Mouse (Mus musculus) CH12.LX (cell line): ENCODE measurements around the gene Letmd1. TPM values are rescaled to one million over a fixed set of nuclear protein-coding genes. Genes with fewer than 3 reads are reported as not detected.

Experiments
- DNase-seq: peaks from one replicate; pipeline ENCODE4 v3.0.0-alpha.2; 2013; ENCODE audit errors: extremely low read depth
- H3K27ac ChIP-seq: 2 replicates; pipeline ENCODE4 v1.5.1; 2012; ENCODE audit warnings: low read depth, mild to moderate bottlenecking, control low read depth, moderate library complexity; ENCODE audit not compliant: insufficient read depth
- H3K27me3 ChIP-seq: replicated peaks from 2 replicates; pipeline ENCODE3; 2012; ENCODE audit warnings: inconsistent platforms
- H3K36me3 ChIP-seq, 2 experiments: replicated peaks in 1 of 2; 2 replicates each; pipeline versions ENCODE3 to v1.6.1; 2012; ENCODE audit warnings: inconsistent platforms in 1 of 2, low read length in 1 of 2, mild to moderate bottlenecking in 1 of 2, mixed read lengths in 1 of 2, moderate library complexity in 1 of 2; ENCODE audit not compliant: control insufficient read depth in 1 of 2, insufficient read depth in 1 of 2
- H3K4me1 ChIP-seq, 2 experiments: 2 replicates each; pipeline ENCODE4 v1.6.1; 2012; ENCODE audit warnings: inconsistent platforms in 1 of 2, moderate library complexity in 1 of 2; ENCODE audit not compliant: insufficient read depth in 2 of 2, control insufficient read depth in 1 of 2
- H3K4me2 ChIP-seq: 2 replicates; pipeline ENCODE4 v1.6.1; 2012; ENCODE audit warnings: low read depth, mild to moderate bottlenecking, control low read depth; ENCODE audit not compliant: poor library complexity, insufficient read depth, severe bottlenecking
- H3K4me3 ChIP-seq, 3 experiments: fragments of 150-350 bp in 1 of 3; sonication (generic) in 1 of 3; replicated peaks in 1 of 3; 2 replicates each; pipeline versions ENCODE3 to v1.5.1; 2011 to 2012; ENCODE audit warnings: low read depth in 2 of 3, low read length in 2 of 3, mild to moderate bottlenecking in 2 of 3, moderate library complexity in 2 of 3, control low read depth in 1 of 3, improper control_type of control experiment in 1 of 3, inconsistent platforms in 1 of 3, mixed read lengths in 1 of 3; ENCODE audit not compliant: poor library complexity in 1 of 3
- H3K79me2 ChIP-seq: replicated peaks from 2 replicates; pipeline ENCODE4 v1.6.1; 2012; ENCODE audit warnings: mild to moderate bottlenecking, moderate library complexity; ENCODE audit not compliant: control insufficient read depth, poor library complexity, insufficient read depth, severe bottlenecking; ENCODE audit errors: extremely low read depth
- H3K9ac ChIP-seq: 2 replicates; pipeline ENCODE4 v1.6.1; 2012; ENCODE audit warnings: low read depth, mild to moderate bottlenecking, control low read depth, moderate library complexity; ENCODE audit not compliant: insufficient read depth
- H3K9me3 ChIP-seq: replicated peaks from 2 replicates; pipeline ENCODE3; 2012; ENCODE audit warnings: low read length, inconsistent platforms, mixed read lengths
- CTCF ChIP-seq, 2 experiments: IDR thresholded peaks in 1 of 2; conservative IDR thresholded peaks in 1 of 2; 2 replicates each; pipeline ENCODE4 v1.5.1; 2011 to 2012; ENCODE audit warnings: low read depth in 2 of 2, low read length in 2 of 2, improper control_type of control experiment in 1 of 2, inconsistent platforms in 1 of 2, mild to moderate bottlenecking in 1 of 2, moderate library complexity in 1 of 2
- ELF1 ChIP-seq: IDR thresholded peaks from 2 replicates; pipeline ENCODE4 v1.6.1; 2014; ENCODE audit warnings: low read depth, mild to moderate bottlenecking, inconsistent platforms, low read length, improper control_type of control experiment
- EP300 ChIP-seq: IDR thresholded peaks from 2 replicates; pipeline ENCODE4 v1.6.1; 2011; ENCODE audit warnings: low read length, improper control_type of control experiment
- HCFC1 ChIP-seq: IDR thresholded peaks from 2 replicates; pipeline ENCODE4 v1.6.1; 2012; ENCODE audit warnings: low read depth, mild to moderate bottlenecking, inconsistent platforms, low read length, improper control_type of control experiment
- IRF4 ChIP-seq: IDR thresholded peaks from 2 replicates; pipeline ENCODE4 v1.6.1; 2014; ENCODE audit warnings: low read depth, mild to moderate bottlenecking, inconsistent platforms, low read length, improper control_type of control experiment
- JUN ChIP-seq: IDR thresholded peaks from 2 replicates; pipeline ENCODE4 v1.6.1; 2011; ENCODE audit warnings: low read depth, mild to moderate bottlenecking, low read length, improper control_type of control experiment, moderate library complexity; ENCODE audit not compliant: insufficient read depth
- MAZ ChIP-seq: IDR thresholded peaks from 2 replicates; pipeline ENCODE4 v1.6.1; 2012; ENCODE audit warnings: low read depth, mild to moderate bottlenecking, inconsistent platforms, low read length, improper control_type of control experiment, moderate library complexity
- MEF2A ChIP-seq: IDR thresholded peaks from 2 replicates; pipeline ENCODE4 v1.6.1; 2014; ENCODE audit warnings: low read depth, mild to moderate bottlenecking, inconsistent platforms, low read length, improper control_type of control experiment, borderline replicate concordance
- MXI1 ChIP-seq: IDR thresholded peaks from 2 replicates; pipeline ENCODE4 v1.6.1; 2011; ENCODE audit warnings: mild to moderate bottlenecking, low read depth, low read length, improper control_type of control experiment
- MYC ChIP-seq: IDR thresholded peaks from 2 replicates; pipeline ENCODE4 v1.6.1; 2011; ENCODE audit warnings: low read depth, mild to moderate bottlenecking, improper control_type of control experiment, low read length
- NELFE ChIP-seq: IDR thresholded peaks from 2 replicates; pipeline ENCODE4 v1.6.1; 2011; ENCODE audit warnings: low read depth, low read length, improper control_type of control experiment
- NRF1 ChIP-seq: IDR thresholded peaks from 2 replicates; pipeline ENCODE4 v1.6.1; 2014; ENCODE audit warnings: low read depth, mild to moderate bottlenecking, inconsistent platforms, low read length, improper control_type of control experiment, moderate library complexity
- RAD21 ChIP-seq: IDR thresholded peaks from 2 replicates; pipeline ENCODE4 v1.6.1; 2011; ENCODE audit warnings: low read depth, mild to moderate bottlenecking, low read length, improper control_type of control experiment, moderate library complexity
- SIN3A ChIP-seq: IDR thresholded peaks from 2 replicates; pipeline ENCODE4 v1.6.1; 2012; ENCODE audit warnings: low read length, improper control_type of control experiment, inconsistent platforms
- SMC3 ChIP-seq: IDR thresholded peaks from 2 replicates; pipeline ENCODE4 v1.6.1; 2011; ENCODE audit warnings: low read depth, low read length, improper control_type of control experiment
- TCF12 ChIP-seq: IDR thresholded peaks from 2 replicates; pipeline ENCODE4 v1.6.1; 2014; ENCODE audit warnings: low read depth, mild to moderate bottlenecking, inconsistent platforms, low read length, improper control_type of control experiment
- ZC3H11A ChIP-seq: IDR thresholded peaks from 2 replicates; pipeline ENCODE4 v1.6.1; 2012; ENCODE audit warnings: low read depth, mild to moderate bottlenecking, inconsistent platforms, low read length, improper control_type of control experiment
- dilution Hi-C: fragments of 300-500 bp; cut with MboI; formaldehyde crosslinking; loops from 2 replicates; pipeline ENCODE4 v1.14.3; 2020; ENCODE audit warnings: low sequenced_read_pairs; ENCODE audit not compliant: extremely low pct_unique_long_range_greater_than_20kb, extremely low pct_ligation_motif_present
- in situ Hi-C: fragments of 300-500 bp; cut with MboI; formaldehyde crosslinking; loops from 3 replicates; pipeline ENCODE4 v1.14.3; 2019; ENCODE audit warnings: low sequenced_read_pairs, low pct_ligation_motif_present, low pct_unique_long_range_greater_than_20kb, mixed read lengths
- polyA plus RNA-seq: library from polyadenylated mRNA; unstranded; fragments of >175 nt; gene quantifications from 2 replicates; pipeline ENCODE4 v1.2.1, GENCODE M21; 2012; ENCODE audit warnings: low read depth; ENCODE audit not compliant: insufficient read length
- total RNA-seq, 2 experiments: library from RNA; depleted of rRNA; stranded (reverse); fragments of 300-350 nt in 1 of 2; fragments of >200 nt in 1 of 2; gene quantifications; 2 replicates each; pipeline ENCODE4 v1.2.3; 2012 to 2014

Letmd1 gene
- total and polyA plus RNA-seq, 3 experiments, result 31.4 to 51.3 (median 39.0) TPM

DNA sequence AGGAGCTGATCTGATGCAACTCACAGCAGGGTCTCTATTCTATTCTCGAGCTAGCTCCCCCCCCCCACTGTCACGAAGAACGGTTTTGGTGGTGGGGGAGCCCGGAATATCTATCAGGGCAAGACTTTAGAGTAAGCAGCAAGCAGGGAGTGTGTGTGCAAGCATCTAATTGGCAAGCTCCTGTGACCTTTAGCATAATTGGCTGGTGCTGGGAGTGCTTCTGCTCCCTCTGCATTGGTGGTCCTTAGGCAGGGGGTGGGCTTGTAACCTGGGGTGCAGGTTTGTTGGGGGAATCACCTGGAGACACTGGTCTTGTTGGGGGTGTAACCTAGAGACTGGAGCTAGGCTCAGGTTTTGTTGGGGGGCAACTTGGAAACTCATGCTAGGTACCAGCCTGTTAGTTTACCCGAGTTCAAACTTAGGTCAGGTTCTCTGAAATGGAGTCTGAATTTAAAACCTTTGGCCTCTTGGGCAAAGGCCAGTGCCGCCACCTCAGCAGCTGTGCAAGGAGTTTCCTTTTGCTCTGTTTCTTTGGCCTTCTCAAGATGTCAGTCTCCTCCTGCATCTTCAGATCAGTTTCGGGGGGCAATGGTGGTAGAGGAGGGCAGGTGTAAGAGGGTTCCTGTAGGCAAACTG is 12.3 kb upstream of the Letmd1 start:
- Histone ChIP-seq H3K36me3 (no peaks in the 10 kb centered on the region), H3K79me2 (no peaks in the 10 kb centered on the region), H3K4me1 (peaks cover 4 to 22% of the 10 kb centered on the region in 2 experiments), H3K9me3 (no peaks in the 10 kb centered on the region), H3K4me3 (no peak overlapping the region), H3K27ac (no peak overlapping the region), H3K27me3 (peaks cover 3% of the 10 kb centered on the region), H3K9ac (no peak overlapping the region), H3K4me2 (no peak overlapping the region)
- TF ChIP-seq JUN (no peak), NRF1 (no peak)
- dilution Hi-C loops, result no loop called here
- in situ Hi-C loops, result no loop called here
- no peak for DNase-seq

GRCm38 (mm10) chr15:100457340-100457739 is 11.5 kb upstream of the Letmd1 start:
- H3K4me2 ChIP-seq, result peak overlapping the region; percentile 96
- peak; percentile 36; the same call in 1 of the 2 replicates for TF ChIP-seq MEF2A
- no peak for TF ChIP-seq SIN3A
- TF ChIP-seq SMC3, result peak; percentile 82
- TF ChIP-seq RAD21, result peak; percentile 96
- TF ChIP-seq MYC, result peak; percentile 52; the same call in 1 of the 2 replicates
- TF ChIP-seq ELF1, result 0 out of 2 replicates have a peak, but pooled peaks have one; percentile 9
- peak; percentile 21; the same call in 1 of the 2 replicates for TF ChIP-seq IRF4
- 0 out of 2 replicates have a peak, but pooled peaks have one; percentile 25 for TF ChIP-seq NRF1
- TF ChIP-seq MAZ, result 0 out of 2 replicates have a peak, but pooled peaks have one; percentile 44
- TF ChIP-seq HCFC1, result no peak
- TF ChIP-seq ZC3H11A, result peak; percentile 48; the same call in 1 of the 2 replicates
- peak; percentile 39; the same call in 1 of the 2 replicates for TF ChIP-seq TCF12
- no peak for TF ChIP-seq EP300
- peak; percentile 38; the same call in 1 of the 2 replicates for TF ChIP-seq NELFE
- TF ChIP-seq MXI1, result no peak
- TF ChIP-seq CTCF (conservative IDR thresholded peaks at IDR 0.05 in 1 of 2, IDR thresholded peaks at IDR 0.05 in 1 of 2; ENCODE audit: low read depth in 2 of 2, low read length in 2 of 2), result peak; percentile 81 to 97
- TF ChIP-seq, all 38 proteins: peak for 12
- peaks cover 3% of the 10 kb centered on the region for H3K27me3 ChIP-seq
- H3K9me3 ChIP-seq, result no peaks in the 10 kb centered on the region
- DNase-seq, result peak; percentile 96
- H3K27ac ChIP-seq, result no peak overlapping the region
- dilution Hi-C loops (no loop called here), in situ Hi-C loops (no loop called here)
- peaks cover 8 to 29% of the 10 kb centered on the region in 2 experiments for H3K4me1 ChIP-seq
- no peaks in the 10 kb centered on the region for H3K36me3 ChIP-seq
- peak overlapping the region; percentile 7 to 33 (median 11) for H3K4me3 ChIP-seq
- H3K9ac ChIP-seq, result peak overlapping the region; percentile 43
- H3K79me2 ChIP-seq, result no peaks in the 10 kb centered on the region
